Mouse (Mus musculus) heart, embryonic 15.5 days (tissue): ENCODE results near the gene Cspg4. TPM values are rescaled to one million over a fixed set of nuclear protein-coding genes. Genes with fewer than 3 reads are reported as not detected.
A peak's percentile ranks its signal among the peaks of the same experiment; 100 is the strongest.

Source experiments
- ATAC-seq: fragments of 200-750 bp; cut with Nextera tagmentation; replicated peaks from 2 replicates; pipeline ENCODE4 v1.8.0; 2017; ENCODE audit warnings: low read depth, moderate TSS enrichment; ENCODE audit not compliant: insufficient number of reproducible peaks, insufficient read depth, low FRiP score
- H3K27ac ChIP-seq: fragments of 300-500 bp; sonication (generic); 2 replicates; pipeline ENCODE4 v1.5.1; 2015; ENCODE audit warnings: mild to moderate bottlenecking, inconsistent platforms
- H3K27me3 ChIP-seq: fragments of 300-500 bp; sonication (generic); 2 replicates; pipeline ENCODE4 v1.6.1; 2015; ENCODE audit warnings: inconsistent platforms
- H3K36me3 ChIP-seq: fragments of 300-500 bp; sonication (generic); 2 replicates; pipeline ENCODE4 v1.6.1; 2015; ENCODE audit warnings: mild to moderate bottlenecking, inconsistent platforms
- H3K4me1 ChIP-seq: fragments of 300-500 bp; sonication (generic); replicated peaks from 2 replicates; pipeline ENCODE4 v1.6.1; 2015; ENCODE audit warnings: inconsistent platforms
- H3K4me2 ChIP-seq: fragments of 300-500 bp; sonication (generic); 2 replicates; pipeline ENCODE4 v1.6.1; 2015; ENCODE audit warnings: inconsistent platforms, mild to moderate bottlenecking, moderate library complexity
- H3K4me3 ChIP-seq: fragments of 300-500 bp; sonication (generic); 2 replicates; pipeline ENCODE4 v1.5.1; 2015; ENCODE audit warnings: mild to moderate bottlenecking, inconsistent platforms
- H3K9ac ChIP-seq: fragments of 300-500 bp; sonication (generic); 2 replicates; pipeline ENCODE4 v1.6.1; 2015; ENCODE audit warnings: mild to moderate bottlenecking, inconsistent platforms
- H3K9me3 ChIP-seq: fragments of 300-500 bp; sonication (generic); replicated peaks from 2 replicates; pipeline ENCODE4 v1.6.1; 2016; ENCODE audit warnings: inconsistent platforms
- WGBS: fragments of 180-500 bp; shearing (Covaris S2); methylation state at CpG from one replicate; pipeline ENCODE4 v1.1.7; 2015; ENCODE audit warnings: mixed read lengths; 5-methylcytosine and 5-hydroxymethylcytosine counted together
- polyA plus RNA-seq: library from polyadenylated mRNA; unstranded; fragments of >200 nt; fragmentation: Nextera tagmentation; extraction: Ambion mirVana; gene quantifications from 2 replicates; pipeline ENCODE4 v1.2.1, GENCODE M21; 2015

The Cspg4 gene
- polyA plus RNA-seq, result 28.9 and 38.3 TPM in 2 replicates

- Histone ChIP-seq H3K4me1 (peaks cover 68% of the 10 kb centered on the region), H3K9ac (peak within 1 kb of the TSS; percentile 75), H3K4me2 (peak within 1 kb of the TSS; percentile 67), H3K36me3 (no peaks in the 10 kb centered on the region), H3K9me3 (no peaks in the 10 kb centered on the region), H3K27ac (peak within 1 kb of the TSS; percentile 91), H3K4me3 (peak within 1 kb of the TSS; percentile 63), H3K27me3 (peaks cover 4% of the 10 kb centered on the region; the same call in 1 of the 2 replicates)
- ATAC-seq, result peak; percentile 61
- 3% methylated on average over 24 of the region's 24 CpGs for WGBS
These were observed at the start of gene Cspg4 for GRCm38 (mm10) chr9:56864832-56865231. Cspg4 (plus strand) TSS chr9:56865033.

- H3K4me2 ChIP-seq, result no peak overlapping the region
- peaks cover 7% of the 10 kb centered on the region for H3K4me1 ChIP-seq
- peaks cover 27% of the 10 kb centered on the region for H3K27me3 ChIP-seq
- H3K4me3 ChIP-seq, result no peak overlapping the region
- no peak overlapping the region for H3K27ac ChIP-seq
- H3K9ac ChIP-seq, result no peak overlapping the region
- H3K36me3 ChIP-seq, result no peaks in the 10 kb centered on the region
- WGBS, result 17% methylated on average over 3 of the region's 3 CpGs
- H3K9me3 ChIP-seq, result no peaks in the 10 kb centered on the region
- ATAC-seq, result no peak
These were observed 39.9 kb upstream of the Cspg4 start for GRCm38 (mm10) chr9:56824900-56825299.

- H3K9ac ChIP-seq, result no peak overlapping the region
- H3K9me3 ChIP-seq, result no peaks in the 10 kb centered on the region
- 0 out of 2 replicates have a peak overlapping the region, but pooled peaks have one; percentile 13 for H3K4me3 ChIP-seq
- peaks cover 27% of the 10 kb centered on the region for H3K27me3 ChIP-seq
- H3K27ac ChIP-seq, result no peak overlapping the region
- peaks cover 7% of the 10 kb centered on the region for H3K4me1 ChIP-seq
- peak overlapping the region; percentile 51 for H3K4me2 ChIP-seq
- ATAC-seq, result no peak
- 16% methylated on average over 21 of the region's 21 CpGs for WGBS
- H3K36me3 ChIP-seq, result no peaks in the 10 kb centered on the region
These were observed 39.2 kb upstream of the Cspg4 start for GRCm38 (mm10) chr9:56825476-56826213.

GRCm38 (mm10) chr9:56828146-56828545, 36.7 kb upstream of the Cspg4 start:
- H3K4me3 ChIP-seq, result no peak overlapping the region
- no peak overlapping the region for H3K27ac ChIP-seq
- H3K9ac ChIP-seq, result no peak overlapping the region
- H3K36me3 ChIP-seq, result no peaks in the 10 kb centered on the region
- 31% methylated on average over 9 of the region's 9 CpGs for WGBS
- H3K27me3 ChIP-seq, result peaks cover 27% of the 10 kb centered on the region
- no peak for ATAC-seq
- H3K4me2 ChIP-seq, result no peak overlapping the region
- H3K9me3 ChIP-seq, result no peaks in the 10 kb centered on the region
- peaks cover 15% of the 10 kb centered on the region for H3K4me1 ChIP-seq

GRCm38 (mm10) chr9:56828841-56829240, 36.0 kb upstream of the Cspg4 start:
- H3K9ac ChIP-seq, result no peak overlapping the region
- 77% methylated on average over 6 of the region's 6 CpGs for WGBS
- ATAC-seq, result no peak

GRCm38 (mm10) chr9:56830162-56830561, 34.7 kb upstream of the Cspg4 start:
- Histone ChIP-seq H3K9me3 (no peaks in the 10 kb centered on the region), H3K27ac (no peak overlapping the region), H3K4me2 (no peak overlapping the region), H3K4me3 (no peak overlapping the region), H3K9ac (no peak overlapping the region), H3K4me1 (peaks cover 28% of the 10 kb centered on the region), H3K36me3 (no peaks in the 10 kb centered on the region), H3K27me3 (peaks cover 27% of the 10 kb centered on the region)
- 44% methylated on average over 4 of the region's 4 CpGs for WGBS
- no peak for ATAC-seq

More at GRCm38 (mm10) chr9:56828841-56829240, 36.0 kb upstream of the Cspg4 start:
- Histone ChIP-seq H3K9me3 (no peaks in the 10 kb centered on the region), H3K36me3 (no peaks in the 10 kb centered on the region), H3K4me3 (no peak overlapping the region), H3K4me1 (peaks cover 21% of the 10 kb centered on the region), H3K4me2 (no peak overlapping the region), H3K27ac (no peak overlapping the region), H3K27me3 (peaks cover 27% of the 10 kb centered on the region)

- no peak overlapping the region for H3K4me3 ChIP-seq
- 86% methylated on average over 3 of the region's 3 CpGs for WGBS
- no peak overlapping the region for H3K27ac ChIP-seq
These were observed 32.9 kb upstream of the Cspg4 start for GRCm38 (mm10) chr9:56831904-56832303.

GRCm38 (mm10) chr9:56832900-56833299, 31.9 kb upstream of the Cspg4 start:
- peak overlapping the region; percentile 12; the same call in 1 of the 2 replicates for H3K9ac ChIP-seq
- H3K9me3 ChIP-seq, result no peaks in the 10 kb centered on the region
- WGBS, result 11% methylated on average over 6 of the region's 6 CpGs
- H3K27me3 ChIP-seq, result peaks cover 11% of the 10 kb centered on the region; the same call in 1 of the 2 replicates
- no peaks in the 10 kb centered on the region for H3K36me3 ChIP-seq
- H3K27ac ChIP-seq, result peak overlapping the region; percentile 26; the same call in 1 of the 2 replicates
- ATAC-seq, result 0 out of 2 replicates have a peak, but pooled peaks have one; percentile 30
- no peak overlapping the region for H3K4me3 ChIP-seq
- H3K4me1 ChIP-seq, result peaks cover 28% of the 10 kb centered on the region
- peak overlapping the region; percentile 27; the same call in 1 of the 2 replicates for H3K4me2 ChIP-seq

More at GRCm38 (mm10) chr9:56831904-56832303, 32.9 kb upstream of the Cspg4 start:
- Histone ChIP-seq H3K4me1 (peaks cover 28% of the 10 kb centered on the region), H3K36me3 (no peaks in the 10 kb centered on the region), H3K27me3 (peaks cover 12% of the 10 kb centered on the region), H3K9ac (no peak overlapping the region), H3K9me3 (no peaks in the 10 kb centered on the region), H3K4me2 (no peak overlapping the region)
- ATAC-seq, result no peak

- Histone ChIP-seq H3K27ac (peak overlapping the region; percentile 69), H3K36me3 (no peaks in the 10 kb centered on the region), H3K9me3 (no peaks in the 10 kb centered on the region), H3K4me1 (peaks cover 37% of the 10 kb centered on the region), H3K4me2 (no peak overlapping the region), H3K9ac (no peak overlapping the region), H3K4me3 (no peak overlapping the region), H3K27me3 (peaks cover 9% of the 10 kb centered on the region; the same call in 1 of the 2 replicates)
- WGBS, result 38% methylated on average over 5 of the region's 5 CpGs
- ATAC-seq, result peak; percentile 45; the same call in 1 of the 2 replicates
These were observed 29.7 kb upstream of the Cspg4 start for GRCm38 (mm10) chr9:56835152-56835551.

GRCm38 (mm10) chr9:56840721-56841120, 24.1 kb upstream of the Cspg4 start:
- H3K27ac ChIP-seq, result no peak overlapping the region
- H3K9me3 ChIP-seq, result no peaks in the 10 kb centered on the region
- ATAC-seq, result no peak
- no peak overlapping the region for H3K4me3 ChIP-seq
- WGBS, result 89% methylated on average over 5 of the region's 5 CpGs
- H3K27me3 ChIP-seq, result peaks cover 24% of the 10 kb centered on the region
- no peaks in the 10 kb centered on the region for H3K36me3 ChIP-seq
- no peak overlapping the region for H3K4me2 ChIP-seq
- H3K9ac ChIP-seq, result no peak overlapping the region
- peaks cover 22% of the 10 kb centered on the region for H3K4me1 ChIP-seq

GRCm38 (mm10) chr9:56841864-56842263, 23.0 kb upstream of the Cspg4 start:
- Histone ChIP-seq H3K36me3 (no peaks in the 10 kb centered on the region), H3K4me1 (peaks cover 21% of the 10 kb centered on the region), H3K27me3 (peaks cover 24% of the 10 kb centered on the region), H3K27ac (no peak overlapping the region), H3K4me2 (no peak overlapping the region), H3K4me3 (no peak overlapping the region), H3K9ac (no peak overlapping the region), H3K9me3 (no peaks in the 10 kb centered on the region)
- no peak for ATAC-seq
